Mouse (Mus musculus): ENCODE results near the gene Olfr99.
"Not testable (repeated sequence)": the region's sequence is repeated elsewhere in the genome, so short reads cannot be mapped to it uniquely, and the experiment has no call there.

Gene Olfr99

DNA sequence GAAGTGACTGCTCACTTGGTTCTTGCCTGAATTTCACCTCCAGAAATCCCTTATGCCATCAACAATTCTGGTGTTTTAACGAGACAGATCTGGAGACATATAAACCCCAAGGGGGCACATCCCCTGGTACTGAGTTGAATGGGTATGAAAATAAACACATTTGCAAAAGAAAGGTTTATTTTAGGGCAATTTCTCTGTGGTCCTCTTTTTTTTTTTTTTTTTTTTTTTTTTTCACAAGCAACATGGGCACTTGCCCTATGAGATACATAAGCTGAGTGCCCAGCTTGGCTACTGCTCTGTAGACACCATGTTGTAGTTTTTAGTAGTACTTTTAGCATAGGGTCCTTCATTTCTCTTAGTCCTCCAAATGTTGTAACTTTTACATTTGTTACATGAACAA is at the start of gene Olfr99:
Gene Olfr99, minus strand, starts transcription at position 101 of the 400 bp plus-strand sequence.
- DNase-seq: no peak

DNA sequence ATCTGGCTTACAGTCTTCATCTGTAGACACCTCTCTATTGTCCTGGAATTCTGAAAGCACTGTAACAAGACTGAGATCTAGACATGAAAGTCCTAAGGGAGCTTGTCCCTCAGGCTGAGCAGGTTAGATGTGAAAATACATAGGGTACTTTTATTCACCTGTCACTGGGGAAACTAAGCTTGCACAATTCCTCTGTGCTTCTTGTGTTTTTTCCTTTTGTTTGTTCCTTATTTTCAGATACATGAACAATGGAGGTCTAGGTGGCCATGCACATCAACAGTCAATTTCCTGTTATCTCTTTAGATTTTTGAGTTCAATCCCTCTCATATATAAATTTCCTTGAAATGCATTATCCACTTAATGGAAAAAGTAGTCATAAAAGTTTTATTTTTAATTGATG is 33.7 kb upstream of the Olfr99 start, which contains the start of gene Olfr102:
Gene Olfr102, minus strand, starts transcription at position 101 of the 400 bp plus-strand sequence.
- DNase-seq: no peak

DNA sequence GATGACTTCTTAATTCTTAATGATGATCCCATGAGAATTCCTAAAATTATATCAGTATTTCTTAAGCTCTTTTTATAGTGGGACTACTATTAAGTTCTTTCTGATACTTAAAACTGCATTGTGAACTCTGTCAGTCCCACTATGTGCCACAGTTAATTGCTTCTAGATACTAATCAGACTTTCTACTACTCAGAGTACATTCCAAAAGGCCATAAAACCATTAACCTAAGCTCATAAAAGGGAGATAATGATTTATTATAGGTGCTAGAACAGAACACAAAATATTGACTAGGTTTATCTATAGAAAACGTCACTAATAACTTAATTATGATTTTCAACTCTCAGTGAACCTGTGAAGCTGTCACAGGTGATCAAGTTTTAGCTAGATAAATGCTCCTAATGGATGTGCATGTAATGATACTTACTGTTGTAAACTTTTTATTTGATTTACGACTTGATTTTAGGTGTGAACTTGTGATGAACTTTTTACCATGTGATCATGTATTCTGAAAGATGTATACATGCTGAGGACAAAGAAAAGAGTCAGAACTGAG is 27.0 kb upstream of the Olfr99 start:
- no peak for DNase-seq

DNA sequence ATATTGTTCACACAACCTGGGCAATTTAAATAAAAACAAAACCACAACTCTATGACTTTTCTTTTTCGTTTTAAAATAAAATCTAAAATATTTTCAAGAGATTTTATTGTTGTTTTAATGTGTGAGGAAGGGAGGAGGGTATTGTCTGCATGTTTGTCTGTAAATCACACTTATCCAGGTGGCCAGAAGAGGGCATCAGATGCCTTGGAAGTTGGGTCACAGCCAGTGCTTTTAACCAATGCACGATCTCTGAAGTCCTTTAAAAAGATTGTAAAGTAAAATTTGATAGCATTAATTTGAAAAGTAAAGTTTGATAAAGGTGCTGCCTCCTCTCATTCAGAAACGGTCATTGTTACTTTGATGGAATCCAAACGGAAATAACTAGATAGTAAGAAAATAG is 25.2 kb upstream of the Olfr99 start:
- DNase-seq: peak in 1 of 2 experiments; percentile 1

DNA sequence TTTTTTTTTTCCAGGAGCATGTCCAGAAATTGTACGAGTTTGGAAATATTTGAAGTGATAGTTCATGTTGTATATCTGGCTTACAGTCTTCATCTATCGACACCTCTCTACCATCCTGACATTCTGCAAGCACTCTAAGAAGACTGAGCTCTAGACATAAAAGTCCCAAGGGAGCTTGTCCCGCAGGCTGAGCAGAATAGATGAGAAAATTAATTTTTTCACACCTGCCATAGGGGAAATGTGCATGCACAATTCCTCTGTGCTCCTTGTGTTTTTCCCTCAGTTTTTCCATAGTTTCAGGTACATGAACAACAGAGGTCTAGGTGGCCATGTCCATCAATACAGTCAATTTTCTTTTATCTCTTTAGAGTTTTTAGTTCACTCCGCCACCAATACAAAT is 21.0 kb upstream of the Olfr99 start, which contains the start of gene Olfr101:
Gene Olfr101, minus strand, starts transcription at position 101 of the 400 bp plus-strand sequence.
- DNase-seq: no peak

DNA sequence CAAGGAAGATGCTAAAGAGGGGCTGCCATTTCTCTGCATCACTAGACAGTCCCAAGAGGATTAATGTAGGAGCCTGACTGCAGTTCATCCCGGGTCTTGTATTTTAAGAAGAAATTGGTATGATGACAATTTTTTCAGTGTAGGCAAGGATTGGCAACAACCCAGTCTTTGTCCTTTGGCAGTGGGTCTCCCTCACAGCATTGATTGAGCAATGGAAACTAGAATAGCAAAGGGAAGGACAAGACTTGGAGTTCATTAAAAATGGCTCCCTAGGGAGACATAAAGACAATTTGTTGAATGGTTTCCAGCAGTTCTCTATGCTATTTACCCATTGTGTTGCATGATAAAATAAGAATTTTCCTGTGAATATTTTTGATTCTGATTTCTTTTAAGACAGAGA is 2.9 kb downstream of the Olfr99 start:
- no peak for DNase-seq

DNA sequence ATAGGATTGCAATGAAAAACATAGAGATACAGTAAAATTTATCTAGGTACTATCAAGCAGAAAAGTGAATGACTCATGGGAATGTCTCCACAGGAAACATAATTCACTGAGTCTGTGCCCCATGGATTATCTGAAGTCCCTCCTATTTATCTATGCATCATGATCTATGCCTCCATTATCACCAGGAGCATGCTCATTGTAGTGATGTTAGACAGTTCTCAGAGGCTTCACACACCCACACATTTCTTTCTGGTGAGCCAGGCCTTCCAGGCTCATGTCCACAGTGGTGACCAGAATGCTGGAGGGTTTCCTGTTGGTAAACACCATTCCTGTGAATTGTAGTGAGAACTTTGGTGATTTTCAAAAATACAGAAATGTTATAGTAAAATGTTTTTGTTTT is 6.7 kb downstream of the Olfr99 start:
- no peak for DNase-seq

DNA sequence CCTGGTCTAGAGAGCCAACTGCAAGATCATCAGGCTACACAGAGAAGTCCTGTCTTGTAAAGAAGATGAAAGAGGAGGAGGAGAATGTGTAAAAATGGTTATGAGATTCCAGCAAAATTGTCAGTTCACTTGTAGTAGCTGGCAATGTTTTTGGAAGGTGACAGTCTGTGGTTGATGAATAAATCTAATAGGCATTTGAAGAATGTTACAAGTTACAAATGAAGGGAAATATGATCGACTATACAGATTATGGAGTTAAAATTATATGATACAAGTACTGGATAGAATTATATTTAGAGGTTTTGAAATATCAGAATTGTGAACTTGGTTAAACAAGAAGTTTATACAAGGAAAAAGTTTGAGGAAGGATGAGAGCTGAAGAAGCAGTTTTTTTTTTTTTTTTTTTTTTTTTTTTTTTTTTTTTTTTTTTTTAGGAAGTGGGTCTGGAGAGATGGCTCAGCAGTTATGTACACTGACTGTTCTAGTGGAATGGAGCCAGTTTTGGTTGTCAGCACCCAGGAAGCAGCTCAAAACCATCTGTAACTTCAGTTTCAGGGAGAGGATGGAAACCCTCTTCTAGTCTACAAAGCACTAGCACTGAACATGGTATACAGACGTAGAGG is 7.5 kb downstream of the Olfr99 start:
- no peak for DNase-seq

DNA sequence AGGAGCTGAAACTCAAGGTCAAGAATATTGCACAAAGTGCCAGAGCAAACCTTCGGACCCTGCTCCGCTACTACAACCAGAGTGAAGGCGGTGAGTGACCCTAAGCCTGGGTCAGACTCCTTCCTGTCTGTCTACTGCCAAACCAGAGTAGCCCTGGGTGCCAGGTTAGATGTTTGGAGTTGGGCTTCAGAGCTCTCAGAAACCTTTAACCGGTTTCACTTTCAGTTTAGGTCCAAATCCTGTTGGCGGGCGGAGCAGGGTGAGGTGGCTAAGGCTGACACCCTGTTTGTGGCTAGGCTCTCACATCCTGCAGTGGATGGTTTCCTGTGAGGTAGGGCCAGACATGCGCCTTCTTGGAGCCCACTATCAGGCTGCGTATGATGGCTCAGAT is 12.6 kb downstream of the Olfr99 start:
- peak in 1 of 2 experiments; percentile 8 for DNase-seq

DNA sequence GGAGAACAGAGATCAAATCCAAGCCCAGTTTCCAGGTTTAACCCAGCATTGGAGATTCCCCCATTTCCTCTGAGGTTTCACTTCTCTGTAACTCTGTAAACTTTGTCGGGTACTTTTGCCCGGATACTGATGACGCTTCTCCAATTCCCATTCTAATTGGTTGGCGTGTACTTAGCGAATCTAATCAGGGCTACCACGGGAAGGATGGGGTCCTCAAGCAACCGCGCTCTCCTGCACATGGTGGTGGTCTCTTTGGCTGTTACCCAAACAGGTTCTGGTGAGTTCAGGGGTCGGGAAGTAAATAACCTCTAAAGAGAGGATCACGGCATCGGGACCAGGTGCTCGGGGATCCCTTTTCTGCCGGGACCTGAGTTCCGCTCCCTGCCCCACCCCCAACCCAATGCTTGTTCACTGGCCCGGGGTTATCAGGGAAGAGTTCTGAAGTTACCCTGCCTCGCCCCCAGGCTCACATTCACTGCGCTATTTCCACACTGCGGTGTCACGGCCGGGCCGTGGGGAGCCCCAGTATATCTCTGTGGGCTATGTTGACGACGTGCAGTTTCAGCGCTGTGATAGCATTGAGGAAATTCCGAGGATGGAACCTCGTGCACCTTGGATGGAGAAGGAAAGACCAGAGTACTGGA is 13.1 kb downstream of the Olfr99 start, which contains the start of gene H2-M3:
Gene H2-M3, plus strand, starts transcription at position 163 of the 644 bp plus-strand sequence.
- peak; percentile 91 for DNase-seq

DNA sequence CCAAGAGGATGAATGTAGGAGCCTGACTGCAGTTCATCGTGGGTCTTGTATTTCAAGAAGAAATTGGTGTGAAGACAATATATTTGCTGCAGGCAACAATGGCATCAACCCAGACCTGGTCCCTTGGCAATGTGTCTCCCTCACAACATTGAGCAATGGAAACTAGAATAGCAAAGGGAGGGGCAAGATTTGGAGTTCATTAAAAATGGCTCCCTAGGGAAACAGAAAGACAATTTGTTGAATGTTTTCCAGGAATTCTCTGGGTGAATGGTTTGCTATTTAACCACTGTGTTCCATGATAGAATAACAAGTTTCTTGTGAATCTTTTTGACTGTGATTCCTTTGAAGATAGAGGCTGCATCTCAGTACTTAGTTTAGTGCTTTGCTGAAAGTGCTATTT is 19.6 kb downstream of the Olfr99 start, which contains the start of gene Olfr98:
Gene Olfr98, minus strand, starts transcription at position 124 of the 400 bp plus-strand sequence.
- no peak for DNase-seq

DNA sequence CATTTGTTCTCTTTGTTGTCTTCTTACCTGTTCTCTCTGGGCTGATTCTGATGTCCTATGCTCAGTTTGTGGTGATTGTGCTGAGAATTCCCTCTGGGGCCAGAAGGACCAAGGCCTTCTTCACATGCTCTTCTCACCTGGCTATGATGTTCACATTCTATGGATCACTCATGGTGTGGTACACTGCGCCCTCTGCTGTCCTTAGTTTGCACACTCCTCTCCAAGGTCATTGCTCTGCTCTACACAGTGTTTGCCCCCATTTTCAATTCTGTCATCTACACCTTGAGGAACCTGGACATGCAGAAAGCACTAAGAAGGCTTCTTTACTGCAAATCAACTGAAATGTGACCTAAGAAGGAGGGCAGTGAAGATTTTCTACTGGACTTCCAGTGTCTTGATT is 32.7 kb downstream of the Olfr99 start:
- peak; percentile 8 to 11 for DNase-seq

DNA sequence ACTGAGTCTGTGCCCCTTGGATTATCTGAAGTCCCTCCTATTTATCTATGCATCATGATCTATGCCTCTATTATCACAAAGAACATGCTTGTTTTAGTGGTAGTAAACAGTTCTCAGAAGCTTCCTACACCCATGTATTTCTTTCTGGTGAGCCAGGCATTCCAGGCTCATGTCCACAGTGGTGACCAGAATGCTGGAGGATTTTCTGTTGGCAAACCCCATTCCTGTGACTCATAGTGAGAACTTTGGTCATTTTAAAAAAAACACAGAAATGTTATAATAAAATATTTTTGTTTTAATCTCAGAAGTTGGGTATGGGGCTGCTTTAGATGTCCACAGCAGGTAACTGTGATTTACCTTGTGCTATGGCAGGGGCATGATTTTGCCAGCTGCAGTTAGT is 33.8 kb downstream of the Olfr99 start:
- no peak for DNase-seq

DNA sequence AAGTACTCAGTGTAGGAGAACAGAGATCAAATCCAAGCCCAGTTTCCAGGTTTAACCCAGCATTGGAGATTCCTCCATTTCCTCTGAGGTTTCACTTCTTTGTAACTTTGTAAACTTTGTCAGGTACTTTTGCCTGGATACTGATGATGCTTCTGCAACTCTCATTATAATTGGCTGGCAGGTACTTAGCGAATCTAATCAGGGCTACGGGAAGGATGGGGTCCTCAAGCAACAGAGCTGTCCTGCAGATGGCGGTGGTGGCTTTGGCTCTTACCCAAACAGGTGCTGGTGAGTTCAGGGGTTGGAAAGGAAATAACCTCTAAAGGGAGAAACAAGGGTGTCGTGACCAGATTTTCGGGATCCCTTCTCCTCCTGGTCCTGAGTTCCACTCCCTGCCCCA is 36.5 kb downstream of the Olfr99 start:
- DNase-seq: peak; percentile 17 to 23

DNA sequence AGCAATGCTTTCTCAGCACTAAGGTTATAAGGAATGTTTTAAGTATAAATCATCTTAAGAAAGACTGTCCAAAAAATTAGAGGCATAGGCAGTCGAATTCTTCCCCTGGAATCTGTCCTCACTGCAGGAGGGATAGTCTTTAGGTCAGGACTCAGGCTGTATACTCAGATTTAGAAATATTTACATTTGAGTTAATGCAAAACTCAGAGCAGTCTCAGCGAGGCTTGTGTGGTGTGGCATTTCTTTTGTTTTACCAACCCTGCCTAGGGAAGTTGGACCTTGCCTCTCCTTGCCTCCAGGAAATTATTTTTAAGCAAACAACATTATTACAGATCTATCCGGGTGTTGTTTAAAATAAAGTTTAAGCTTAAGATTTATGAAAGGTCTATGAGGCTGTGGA is 41.1 kb downstream of the Olfr99 start:
- no peak for DNase-seq

DNA sequence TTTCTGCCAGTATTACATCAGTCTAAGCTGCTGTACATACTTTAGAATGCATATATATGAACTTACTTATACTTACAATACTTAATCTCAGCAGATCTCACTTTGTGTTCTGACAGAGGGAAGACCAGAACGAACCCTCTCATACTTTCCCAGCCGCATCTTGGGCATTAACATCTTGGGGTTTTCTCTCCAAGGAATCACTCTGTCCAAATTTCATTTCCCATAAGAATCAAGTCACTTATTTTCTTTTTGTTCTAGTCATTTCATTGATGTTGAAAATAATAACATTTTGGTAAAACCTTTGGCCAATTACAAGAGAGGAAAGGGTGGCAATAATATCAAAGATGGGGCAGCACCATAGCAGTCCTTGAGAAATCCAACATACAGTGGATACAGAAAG is 46.0 kb downstream of the Olfr99 start, which contains the start of gene Olfr97:
Gene Olfr97, minus strand, starts transcription at position 101 of the 400 bp plus-strand sequence.
- not testable (repeated sequence) for DNase-seq
